Mouse (Mus musculus) forebrain, embryonic 11.5 days (tissue): Measurements from ENCODE around the gene Ntsr1. TPM values are rescaled to one million over a fixed set of nuclear protein-coding genes. Genes with fewer than 3 reads are reported as not detected.

Source experiments
- ATAC-seq: fragments of 200-750 bp; cut with Nextera tagmentation; replicated peaks from 2 replicates; pipeline ENCODE4 v1.8.0; 2017; ENCODE audit warnings: moderate TSS enrichment; ENCODE audit not compliant: low FRiP score
- DNase-seq: peaks from one replicate; pipeline ENCODE4 v3.0.0-alpha.2; 2017; ENCODE audit warnings: low spot score
- H3K27ac ChIP-seq: fragments of 300-500 bp; sonication (generic); 2 replicates; pipeline ENCODE4 v1.5.1; 2014; ENCODE audit warnings: low read depth, low read length
- H3K27me3 ChIP-seq: fragments of 300-500 bp; sonication (generic); 2 replicates; pipeline ENCODE4 v1.6.1; 2014; ENCODE audit warnings: mild to moderate bottlenecking, low read length, mixed read lengths; ENCODE audit not compliant: control insufficient read depth, insufficient read depth
- H3K36me3 ChIP-seq: fragments of 300-500 bp; sonication (generic); 2 replicates; pipeline ENCODE4 v1.6.1; 2014; ENCODE audit warnings: mild to moderate bottlenecking, low read length, moderate library complexity, mixed read lengths; ENCODE audit not compliant: control insufficient read depth, insufficient read depth
- H3K4me1 ChIP-seq: fragments of 300-500 bp; sonication (generic); replicated peaks from 2 replicates; pipeline ENCODE4 v1.6.1; 2014; ENCODE audit warnings: low read length, mixed read lengths; ENCODE audit not compliant: control insufficient read depth, insufficient read depth
- H3K4me2 ChIP-seq: fragments of 300-500 bp; sonication (generic); 2 replicates; pipeline ENCODE4 v1.6.1; 2014; ENCODE audit warnings: low read depth, mild to moderate bottlenecking, low read length, moderate library complexity, mixed read lengths; ENCODE audit not compliant: severe bottlenecking
- H3K4me3 ChIP-seq: fragments of 300-500 bp; sonication (generic); 2 replicates; pipeline ENCODE4 v1.5.1; 2014; ENCODE audit warnings: low read depth, low read length
- H3K9ac ChIP-seq: fragments of 300-500 bp; sonication (generic); 2 replicates; pipeline ENCODE4 v1.6.1; 2014; ENCODE audit warnings: low read length
- H3K9me3 ChIP-seq: fragments of 300-500 bp; sonication (generic); 2 replicates; pipeline ENCODE4 v1.6.1; 2016; ENCODE audit warnings: low read length, mixed read lengths; ENCODE audit not compliant: control insufficient read depth
- WGBS: fragments of 180-500 bp; shearing (Covaris S2); extraction: QIAGEN DNeasy Blood & Tissue Kit; methylation state at CpG from one replicate; pipeline ENCODE4 v1.1.7; 2014; 5-methylcytosine and 5-hydroxymethylcytosine counted together
- polyA plus RNA-seq: library from polyadenylated mRNA; unstranded; fragments of >200 nt; fragmentation: Nextera tagmentation; extraction: Ambion mirVana; gene quantifications from 2 replicates; pipeline ENCODE4 v1.2.1, GENCODE M21; 2014

Gene Ntsr1
- polyA plus RNA-seq, 1 experiment from 2014 or later = 0.15 TPM

GRCm38 (mm10) chr2:180488210-180488751 lies 11.5 kb upstream of the Ntsr1 start:
- H3K27ac ChIP-seq = peak overlapping the region; percentile 19; the same call in 1 of the 2 replicates
- no peaks in the 10 kb centered on the region for H3K36me3 ChIP-seq
- peak; percentile 69 for DNase-seq
- H3K4me3 ChIP-seq = peak overlapping the region; percentile 16; the same call in 1 of the 2 replicates
- H3K27me3 ChIP-seq = no peaks in the 10 kb centered on the region
- peak overlapping the region; percentile 32; the same call in 1 of the 2 replicates for H3K9ac ChIP-seq
- peak; percentile 87 for ATAC-seq
- peaks cover 13% of the 10 kb centered on the region for H3K4me1 ChIP-seq
- 5% methylated on average over 17 of the region's 17 CpGs for WGBS
- peak overlapping the region; percentile 39 for H3K4me2 ChIP-seq
- no peaks in the 10 kb centered on the region for H3K9me3 ChIP-seq

GRCm38 (mm10) chr2:180495906-180496305 lies 3.9 kb upstream of the Ntsr1 start:
- Histone ChIP-seq H3K27me3 (peaks cover 29% of the 10 kb centered on the region), H3K4me3 (no peak overlapping the region)
- 82% methylated on average over 8 of the region's 8 CpGs for WGBS

GRCm38 (mm10) chr2:180500726-180501125 lies 950 bp downstream of the Ntsr1 start:
- H3K4me3 ChIP-seq = no peak overlapping the region
- 54% methylated on average over 13 of the region's 13 CpGs for WGBS
- no peak overlapping the region for H3K4me2 ChIP-seq

More at GRCm38 (mm10) chr2:180495906-180496305, 3.9 kb upstream of the Ntsr1 start:
- Histone ChIP-seq H3K4me1 (peaks cover 8% of the 10 kb centered on the region; the same call in 1 of the 2 replicates), H3K9ac (no peak overlapping the region), H3K27ac (no peak overlapping the region), H3K36me3 (no peaks in the 10 kb centered on the region), H3K9me3 (no peaks in the 10 kb centered on the region), H3K4me2 (no peak overlapping the region)
- ATAC-seq (no peak), DNase-seq (no peak)

DNA sequence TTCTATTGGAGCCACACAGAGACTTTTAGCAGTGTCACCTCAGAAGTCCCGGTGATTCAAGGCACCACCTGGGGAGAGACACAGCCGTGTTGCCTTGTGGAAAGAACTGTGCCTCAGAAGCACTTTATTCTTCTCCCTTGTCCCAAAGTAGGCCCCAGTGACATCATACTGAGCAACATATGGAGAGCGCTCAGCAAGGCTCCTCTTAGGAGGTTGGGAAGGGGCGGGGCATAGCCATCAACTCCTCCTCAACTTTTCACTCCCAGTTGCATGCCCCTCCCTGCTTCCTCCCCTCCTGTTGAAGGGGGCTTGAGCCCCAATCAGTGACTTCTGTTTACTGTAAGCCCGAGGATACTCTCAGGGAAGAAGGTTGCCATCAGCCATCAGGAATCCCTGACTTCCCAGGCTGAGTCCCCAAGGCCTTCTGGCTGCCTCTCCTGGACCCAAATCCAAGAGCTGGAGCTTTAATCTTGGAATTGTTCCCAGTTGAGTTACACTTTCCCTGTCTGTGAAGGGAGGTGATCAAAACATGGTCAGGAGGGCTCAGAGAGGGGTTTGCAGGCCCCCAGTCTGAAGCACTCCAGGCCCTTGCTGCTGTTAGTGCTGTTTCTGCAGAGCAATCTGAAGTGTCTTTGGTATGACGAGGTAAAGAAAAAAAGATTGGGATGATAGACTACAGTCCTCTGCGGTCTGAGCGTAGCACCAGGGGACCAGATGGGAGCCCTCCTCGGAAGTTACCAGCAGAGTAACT lies 1.6 kb downstream of the Ntsr1 start:
- WGBS = 53% methylated on average over 9 of the region's 9 CpGs
- Histone ChIP-seq H3K36me3 (no peaks in the 10 kb centered on the region), H3K9me3 (no peaks in the 10 kb centered on the region), H3K4me2 (no peak overlapping the region), H3K27ac (no peak overlapping the region), H3K4me1 (peaks cover 13% of the 10 kb centered on the region; the same call in 1 of the 2 replicates), H3K9ac (no peak overlapping the region), H3K27me3 (peaks cover 38% of the 10 kb centered on the region), H3K4me3 (no peak overlapping the region)
- ATAC-seq (no peak), DNase-seq (no peak)

More at GRCm38 (mm10) chr2:180500726-180501125, 950 bp downstream of the Ntsr1 start:
- H3K36me3 ChIP-seq = no peaks in the 10 kb centered on the region
- H3K27ac ChIP-seq = no peak overlapping the region
- no peak for ATAC-seq
- no peak overlapping the region for H3K9ac ChIP-seq
- peaks cover 9% of the 10 kb centered on the region; the same call in 1 of the 2 replicates for H3K4me1 ChIP-seq
- H3K9me3 ChIP-seq = no peaks in the 10 kb centered on the region
- no peak for DNase-seq
- H3K27me3 ChIP-seq = peaks cover 38% of the 10 kb centered on the region

GRCm38 (mm10) chr2:180506281-180506680 lies 6.5 kb downstream of the Ntsr1 start:
- H3K27me3 ChIP-seq = peaks cover 7% of the 10 kb centered on the region; the same call in 1 of the 2 replicates
- no peaks in the 10 kb centered on the region for H3K36me3 ChIP-seq
- peaks cover 9% of the 10 kb centered on the region for H3K4me1 ChIP-seq
- WGBS = 18% methylated on average over 5 of the region's 5 CpGs
- no peak overlapping the region for H3K4me2 ChIP-seq
- peak; percentile 65 for DNase-seq
- peak overlapping the region; percentile 41; the same call in 1 of the 2 replicates for H3K27ac ChIP-seq
- peak overlapping the region; percentile 29 for H3K9ac ChIP-seq
- no peaks in the 10 kb centered on the region for H3K9me3 ChIP-seq
- peak; percentile 47 for ATAC-seq
- H3K4me3 ChIP-seq = no peak overlapping the region

DNA sequence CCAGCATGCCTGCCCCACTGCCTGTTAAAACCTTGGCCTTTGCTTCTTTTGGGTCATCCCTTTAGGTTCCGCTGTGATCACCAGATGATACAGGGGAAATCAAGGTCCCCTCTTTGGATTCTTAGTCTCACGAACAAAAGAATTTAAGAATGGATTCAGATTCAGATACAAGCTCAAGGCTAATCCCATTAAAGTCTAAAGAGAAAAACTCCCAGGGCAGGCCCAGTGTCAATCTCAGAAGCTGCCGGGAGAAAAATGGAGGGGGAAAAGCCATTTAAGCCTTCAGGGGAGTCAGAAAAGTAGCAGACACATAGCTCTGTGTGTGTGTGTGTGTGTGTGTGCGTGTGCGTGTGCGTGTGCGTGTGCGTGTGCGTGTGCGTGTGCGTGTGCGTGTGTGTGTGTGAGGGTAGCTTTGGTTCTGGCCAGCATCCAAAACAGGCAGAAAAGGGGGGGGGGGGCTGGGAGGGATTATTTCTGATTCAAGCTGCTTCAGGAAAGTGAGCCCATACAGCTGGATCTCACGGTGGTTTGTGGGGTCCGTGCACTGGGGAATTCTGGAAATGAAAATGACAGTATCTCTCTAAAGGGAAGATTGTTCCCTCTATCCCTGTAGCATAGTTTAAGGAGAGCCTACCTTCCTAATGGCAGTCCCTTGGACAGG lies 8.8 kb downstream of the Ntsr1 start:
- no peak for DNase-seq
- Histone ChIP-seq H3K4me1 (peaks cover 8% of the 10 kb centered on the region), H3K4me2 (no peak overlapping the region), H3K9ac (no peak overlapping the region), H3K4me3 (no peak overlapping the region), H3K27me3 (peaks cover 4% of the 10 kb centered on the region), H3K36me3 (no peaks in the 10 kb centered on the region), H3K27ac (no peak overlapping the region), H3K9me3 (no peaks in the 10 kb centered on the region)
- 61% methylated on average over 14 of the region's 14 CpGs for WGBS
- no peak for ATAC-seq

DNA sequence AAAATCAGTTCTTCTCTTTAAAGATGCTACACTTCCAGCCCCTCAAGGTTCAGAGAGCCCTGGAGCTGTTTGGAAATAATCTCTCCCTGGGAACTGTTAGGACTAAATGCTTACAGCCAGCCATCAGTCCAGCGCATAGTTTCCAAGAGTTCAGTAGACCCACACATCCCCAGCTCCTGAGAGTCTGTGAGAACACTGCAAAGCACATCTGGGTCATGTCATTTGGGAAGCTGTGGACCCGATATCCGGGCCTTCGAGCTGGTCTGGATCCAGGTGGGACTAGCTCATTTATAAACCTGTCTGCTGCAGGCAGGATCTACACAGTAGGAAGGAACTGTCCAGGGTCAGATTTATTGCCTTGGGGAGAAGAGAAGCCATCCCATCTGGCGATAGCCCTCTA lies 11.1 kb downstream of the Ntsr1 start:
- peaks cover 4% of the 10 kb centered on the region for H3K27me3 ChIP-seq
- no peaks in the 10 kb centered on the region for H3K9me3 ChIP-seq
- DNase-seq (no peak), ATAC-seq (no peak)
- H3K4me3 ChIP-seq = no peak overlapping the region
- no peak overlapping the region for H3K9ac ChIP-seq
- peaks cover 8% of the 10 kb centered on the region for H3K4me1 ChIP-seq
- H3K27ac ChIP-seq = no peak overlapping the region
- 85% methylated on average over 5 of the region's 5 CpGs for WGBS
- no peak overlapping the region for H3K4me2 ChIP-seq
- no peaks in the 10 kb centered on the region for H3K36me3 ChIP-seq

- H3K27ac ChIP-seq = no peak overlapping the region
- ATAC-seq (no peak), DNase-seq (no peak)
- no peaks in the 10 kb centered on the region for H3K36me3 ChIP-seq
- H3K4me2 ChIP-seq = no peak overlapping the region
- H3K4me3 ChIP-seq = no peak overlapping the region
- H3K27me3 ChIP-seq = peaks cover 4% of the 10 kb centered on the region
- H3K9ac ChIP-seq = no peak overlapping the region
- no peaks in the 10 kb centered on the region for H3K4me1 ChIP-seq
- no peaks in the 10 kb centered on the region for H3K9me3 ChIP-seq
- 70% methylated on average over 13 of the region's 13 CpGs for WGBS
These were observed 12.3 kb downstream of the Ntsr1 start for GRCm38 (mm10) chr2:180511875-180512661.
